Mouse (Mus musculus): ENCODE data around the gene Prtg.

Prtg gene

DNA sequence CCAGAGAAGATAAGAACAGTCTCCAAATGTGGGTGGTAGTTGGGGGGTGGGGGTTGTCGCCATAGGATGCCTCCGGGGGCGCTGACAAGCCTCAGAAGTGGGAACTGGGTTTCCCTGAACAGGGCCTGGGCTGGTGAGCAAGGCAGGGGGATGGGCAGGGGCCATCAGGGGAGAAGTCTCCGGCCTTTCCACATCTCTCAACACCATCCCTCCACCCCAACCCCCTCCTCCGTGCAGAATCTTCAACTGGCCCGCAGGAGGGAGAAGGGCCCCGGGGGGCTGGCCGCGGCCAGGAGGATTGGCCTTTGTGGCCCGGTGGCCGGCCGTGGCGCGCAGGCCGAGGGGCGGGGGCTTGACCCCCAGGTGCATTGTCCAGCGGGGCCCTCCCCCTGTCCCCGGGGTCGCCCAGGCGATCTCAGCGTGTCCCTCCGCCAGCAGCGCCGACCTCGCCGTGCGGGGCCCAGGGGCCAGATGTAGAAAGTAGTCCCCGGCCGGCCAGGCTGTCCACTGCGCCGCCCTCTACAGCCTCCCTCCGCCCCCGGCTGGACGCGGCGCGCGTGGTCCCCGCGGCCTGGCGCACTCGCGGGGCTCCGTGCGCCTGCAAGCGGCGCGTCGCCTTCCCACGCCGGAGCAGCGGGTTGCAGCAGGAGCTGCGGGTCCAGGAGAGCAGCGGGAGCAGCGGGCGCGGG is at the start of gene Prtg:
Gene Prtg (plus strand): TSS at position 144 of the 689 bp plus-strand sequence.
- DNase-seq (ENCODE audit: low spot score), result peak; percentile 77

DNA sequence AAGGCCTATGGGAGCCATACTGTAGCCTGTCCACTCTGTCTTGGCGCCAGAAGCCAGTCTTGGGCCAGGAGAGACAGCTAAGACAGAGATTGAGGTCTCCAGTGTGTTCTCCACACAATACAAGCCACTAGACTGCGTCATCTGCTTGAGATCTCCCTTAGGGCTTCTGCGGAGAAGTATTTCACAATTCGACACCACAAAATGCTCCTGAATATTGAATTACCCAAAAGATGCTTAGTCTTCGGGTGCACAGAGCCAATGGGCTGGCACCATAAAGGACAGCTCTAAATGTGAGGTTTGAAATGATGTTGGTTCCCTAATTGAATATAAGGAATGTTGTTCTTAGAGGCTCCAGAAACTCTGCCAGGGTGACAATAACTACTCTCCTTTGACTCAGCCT is 49.5 kb upstream of the Prtg start:
- DNase-seq (ENCODE audit: low spot score), result no peak

DNA sequence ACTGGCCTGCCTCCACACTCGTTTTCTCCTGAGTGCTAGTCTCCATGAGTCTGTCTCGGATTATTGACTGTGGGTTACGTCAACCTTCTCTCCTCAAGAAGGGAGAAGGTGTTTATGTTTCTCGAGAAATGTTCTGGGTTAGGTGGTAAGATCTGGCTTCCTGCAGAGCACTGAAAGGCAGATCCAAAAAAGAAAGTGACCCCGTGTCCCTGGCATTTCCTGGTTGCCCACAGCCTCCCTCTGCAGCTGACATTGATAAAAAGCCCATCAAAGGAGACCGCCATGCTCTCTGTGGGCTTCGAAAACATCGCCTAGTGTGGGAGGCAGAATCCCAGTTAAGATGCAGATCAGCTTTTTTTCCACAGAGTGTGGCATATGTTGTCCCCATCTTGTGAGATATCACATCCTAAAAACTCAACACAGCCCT is 48.0 kb upstream of the Prtg start:
- no peak for DNase-seq (ENCODE audit: low spot score)

DNA sequence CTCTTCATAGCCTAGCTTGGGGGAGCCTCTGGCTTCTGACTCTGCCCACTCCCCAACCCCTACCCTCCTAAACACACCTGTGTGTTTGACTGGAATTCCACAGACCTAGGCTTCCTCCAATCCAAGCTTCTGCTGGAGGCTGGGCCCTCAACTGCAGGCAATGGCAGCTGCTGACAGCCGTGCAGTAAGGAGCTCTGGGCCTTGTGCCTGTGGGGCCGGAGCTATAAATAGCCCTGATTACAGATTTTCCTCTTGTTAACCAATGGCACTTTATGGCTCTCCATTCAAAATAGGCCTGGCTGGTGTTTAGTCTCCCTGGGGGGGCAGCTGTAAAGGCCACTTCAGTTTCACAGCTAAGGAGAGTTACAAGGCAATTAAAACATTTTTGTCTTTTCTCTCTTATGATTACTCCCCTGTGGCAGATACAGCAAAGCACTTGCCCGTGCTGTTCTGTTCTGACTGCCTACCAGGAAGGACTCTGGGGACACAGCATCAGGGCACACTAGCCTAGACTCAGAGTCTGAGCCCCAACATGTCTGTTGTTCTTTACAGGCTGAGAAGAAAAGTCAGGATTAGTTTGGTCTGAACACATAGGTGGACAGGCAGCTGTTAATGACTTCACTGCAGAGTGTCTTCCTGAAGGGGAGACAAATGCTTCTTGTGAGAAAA is 43.5 kb upstream of the Prtg start:
- peak; percentile 39 for DNase-seq (ENCODE audit: low spot score)

DNA sequence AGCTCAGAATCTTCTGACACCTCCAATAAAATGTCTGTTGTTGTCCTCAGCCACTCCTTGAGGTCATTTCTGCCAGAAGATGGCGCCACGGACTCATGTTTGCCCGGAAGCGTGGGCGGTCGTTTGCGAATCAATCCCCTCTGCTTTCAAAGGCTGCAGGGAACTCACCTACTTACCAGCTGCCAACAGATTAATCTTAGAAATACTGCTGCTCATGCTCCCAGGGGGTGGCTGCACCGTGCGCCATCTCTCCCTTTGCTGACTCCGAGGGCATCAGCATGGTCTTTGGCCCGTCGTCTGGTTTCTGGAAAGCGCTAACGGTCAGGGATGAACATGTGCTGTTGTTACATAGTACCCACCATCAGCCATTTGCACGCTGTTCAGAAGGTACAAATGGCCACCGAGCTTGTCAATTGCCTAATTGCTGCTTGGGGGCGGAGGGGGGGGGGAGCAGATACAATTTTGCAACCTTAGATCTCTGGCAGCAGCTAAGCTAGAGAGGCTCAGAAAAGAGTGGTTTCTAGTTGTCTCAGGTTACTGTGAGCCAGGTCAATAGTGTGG is 39.8 kb upstream of the Prtg start:
- DNase-seq (ENCODE audit: low spot score), result peak; percentile 95

DNA sequence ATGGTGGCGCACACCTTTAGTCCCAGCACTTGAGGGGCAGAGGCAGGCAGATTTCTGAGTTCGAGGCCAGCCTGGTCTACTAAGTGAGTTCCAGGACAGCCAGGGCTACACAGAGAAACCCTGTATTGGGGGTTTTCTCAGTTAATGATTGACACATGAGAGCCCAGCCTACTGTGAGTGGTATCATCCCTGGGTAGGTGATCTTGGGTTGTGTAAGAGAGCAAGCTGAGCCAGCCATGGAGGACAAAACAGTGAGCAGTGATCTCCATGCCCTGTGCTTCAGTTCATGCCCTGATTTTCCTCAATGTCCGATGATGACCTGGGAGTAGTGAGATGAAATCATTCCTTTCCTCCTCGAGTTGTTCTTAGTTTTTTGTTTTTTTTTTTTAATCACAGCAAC is 31.7 kb upstream of the Prtg start:
- DNase-seq (ENCODE audit: low spot score), result no peak

DNA sequence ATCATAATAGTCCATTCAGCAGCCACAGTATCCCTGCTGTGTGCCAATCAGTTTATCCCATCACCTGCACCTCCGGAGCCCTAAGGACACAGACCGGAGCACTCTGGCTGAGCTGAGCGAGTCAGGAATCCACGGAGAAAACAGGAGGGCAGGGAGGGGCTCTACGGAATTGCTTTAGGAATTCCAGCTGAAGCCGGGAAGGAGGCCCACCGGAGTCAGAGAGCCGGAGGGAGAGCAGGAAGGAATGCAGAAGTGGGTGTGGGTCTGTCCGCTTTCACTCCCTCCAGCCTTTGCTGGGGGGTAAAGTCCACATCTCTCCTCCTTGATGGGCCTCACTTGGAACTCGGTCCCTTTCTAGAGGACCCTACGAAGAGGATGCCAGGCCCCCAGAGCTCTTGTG is 27.7 kb upstream of the Prtg start:
- DNase-seq (ENCODE audit: low spot score), result no peak

DNA sequence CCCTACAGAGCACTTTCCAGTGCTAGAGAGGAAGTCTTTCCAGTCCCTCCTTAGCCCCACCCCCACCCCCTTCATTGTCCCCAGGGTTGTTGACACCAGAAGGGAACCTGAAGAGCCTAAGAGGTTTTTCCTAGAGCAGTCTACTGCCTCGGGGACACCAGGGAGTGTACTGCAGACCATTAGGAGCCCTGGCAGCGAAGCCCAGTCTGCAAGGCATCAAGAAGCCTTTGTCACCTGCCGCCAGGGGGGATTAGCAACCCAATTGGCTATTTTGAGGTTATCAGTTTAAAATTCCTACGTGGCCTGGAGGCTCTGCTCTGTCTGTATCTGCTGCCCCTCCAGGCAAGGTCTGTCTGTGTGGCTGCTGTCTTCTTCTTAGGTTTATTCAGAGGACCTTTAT is 26.9 kb upstream of the Prtg start:
- DNase-seq (ENCODE audit: low spot score), result peak; percentile 49

DNA sequence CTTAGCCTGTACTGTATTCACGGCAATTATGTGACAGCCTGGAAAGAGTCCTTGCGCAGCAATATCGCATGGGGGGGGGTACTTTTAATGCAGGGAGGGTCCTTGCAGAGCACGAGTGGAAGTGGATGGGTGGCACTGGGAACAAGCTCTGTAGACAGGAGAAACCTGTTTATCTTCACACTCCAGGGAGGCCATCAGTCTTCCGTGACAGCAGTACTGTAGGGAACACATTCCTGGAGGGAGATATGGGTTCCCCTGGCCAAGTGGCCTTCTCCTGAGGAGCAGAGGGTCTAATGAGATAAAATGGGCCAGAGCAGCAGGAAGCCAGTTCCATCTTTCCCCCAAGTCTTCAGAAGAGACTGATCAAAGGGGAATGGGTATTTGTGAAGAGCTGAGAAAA is 26.0 kb upstream of the Prtg start:
- DNase-seq (ENCODE audit: low spot score), result no peak

DNA sequence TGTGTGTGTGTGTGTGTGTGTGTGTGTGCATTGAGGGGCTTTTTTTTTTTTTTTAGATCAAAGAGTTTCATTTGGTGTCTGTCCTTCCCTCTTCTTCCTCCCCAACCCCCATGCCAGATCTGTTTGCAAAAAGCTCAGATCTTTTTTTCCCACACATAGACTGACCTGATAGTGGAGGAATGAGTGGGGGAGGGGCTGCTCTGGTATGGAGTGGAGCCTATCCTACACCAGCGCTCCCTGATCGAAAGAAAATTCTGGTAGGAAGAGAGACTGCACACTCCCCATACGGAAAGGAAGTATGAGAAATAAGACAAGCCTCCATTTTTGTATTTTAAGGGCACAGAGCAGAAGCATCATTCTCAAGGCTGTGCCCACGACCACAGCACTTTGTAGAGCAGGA is 25.2 kb upstream of the Prtg start:
- DNase-seq (ENCODE audit: low spot score), result no peak

DNA sequence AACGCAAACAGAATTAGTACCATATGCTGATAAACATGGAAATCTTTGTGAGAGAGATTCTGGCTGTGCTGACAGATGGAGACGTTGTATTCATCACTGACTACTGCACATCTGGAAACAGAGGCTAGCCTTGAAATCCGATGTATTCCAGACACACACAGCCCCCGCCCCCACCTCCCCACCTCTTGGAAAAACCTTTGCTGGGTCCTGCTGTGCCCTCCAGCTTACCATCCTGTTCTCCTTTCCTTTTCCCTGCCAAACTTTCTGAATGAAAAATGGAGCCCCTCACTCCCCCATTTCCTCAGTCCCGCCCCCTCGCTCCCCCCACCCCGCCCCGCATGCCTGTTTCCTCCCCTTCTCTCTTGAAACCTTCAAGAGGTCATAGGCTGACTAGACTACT is 24.6 kb upstream of the Prtg start:
- DNase-seq (ENCODE audit: low spot score), result no peak

DNA sequence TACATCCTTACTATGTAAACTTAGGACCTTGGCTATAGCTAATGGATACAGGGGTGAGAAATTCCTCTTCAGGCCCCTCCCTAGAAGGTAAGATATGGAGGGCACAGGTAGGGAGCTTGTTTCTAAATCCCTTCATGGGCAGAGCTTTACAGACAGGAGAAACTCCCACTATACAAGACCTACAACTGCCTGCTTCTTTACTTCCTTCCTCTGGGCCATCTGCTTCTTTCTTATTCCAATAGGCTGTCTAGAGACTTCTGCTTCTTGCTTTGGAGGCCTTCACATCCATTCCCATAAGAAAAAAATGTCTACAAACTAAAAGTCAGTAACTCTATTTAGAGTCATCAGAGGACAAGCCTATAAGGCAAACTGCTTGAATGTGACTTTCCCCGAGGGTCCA is 18.9 kb upstream of the Prtg start:
- no peak for DNase-seq (ENCODE audit: low spot score)

DNA sequence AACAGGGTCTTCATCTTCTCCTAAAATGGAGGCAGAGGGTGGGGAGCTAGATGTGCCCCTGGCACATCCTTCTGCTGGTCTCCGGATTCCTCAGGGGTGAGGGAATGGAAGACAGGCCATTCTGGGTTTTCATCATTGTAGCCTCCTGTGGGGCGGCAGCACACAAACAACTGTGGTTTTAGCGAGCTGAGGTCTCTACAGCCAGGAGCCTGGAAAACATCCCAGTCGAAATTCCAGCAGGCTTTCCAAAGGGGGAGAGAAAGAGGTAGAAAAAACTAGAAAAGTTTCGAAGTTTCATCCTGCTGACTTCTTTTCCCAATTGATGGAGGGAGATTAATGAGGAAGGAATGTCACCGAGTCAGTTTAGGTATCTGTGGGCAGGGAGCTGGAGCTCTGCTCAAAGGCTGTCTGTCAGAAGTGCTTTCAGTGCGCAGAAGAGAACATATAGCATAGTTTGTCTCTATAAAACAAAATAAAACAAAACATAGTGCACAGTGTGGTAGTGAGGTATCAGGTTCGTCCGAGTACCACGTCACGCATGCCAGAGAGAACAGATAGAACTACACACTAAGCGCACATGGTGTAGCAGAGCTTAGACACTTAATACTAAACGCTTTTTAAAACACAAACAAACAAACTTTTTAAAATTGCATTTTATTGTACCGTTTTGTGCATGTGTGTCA is 16.0 kb upstream of the Prtg start:
- DNase-seq (ENCODE audit: low spot score), result no peak

DNA sequence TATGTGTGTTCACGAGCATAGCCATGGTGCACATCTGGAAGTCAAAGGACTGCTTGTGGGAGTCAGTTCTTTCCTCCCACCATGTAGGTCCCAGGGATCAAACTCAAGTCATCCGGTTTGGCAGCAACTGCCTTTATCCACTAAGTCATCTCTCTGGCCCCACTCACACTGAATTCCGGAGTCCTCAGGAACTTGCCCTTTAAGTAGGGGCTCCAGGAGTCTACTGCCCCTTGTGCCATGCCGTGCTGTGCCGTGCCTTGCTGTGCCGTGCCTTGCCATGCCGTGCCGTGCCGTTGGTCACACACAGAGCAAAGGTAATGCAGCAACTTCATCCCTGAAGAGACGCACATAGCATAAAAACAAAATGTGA is 15.5 kb upstream of the Prtg start:
- no peak for DNase-seq (ENCODE audit: low spot score)

DNA sequence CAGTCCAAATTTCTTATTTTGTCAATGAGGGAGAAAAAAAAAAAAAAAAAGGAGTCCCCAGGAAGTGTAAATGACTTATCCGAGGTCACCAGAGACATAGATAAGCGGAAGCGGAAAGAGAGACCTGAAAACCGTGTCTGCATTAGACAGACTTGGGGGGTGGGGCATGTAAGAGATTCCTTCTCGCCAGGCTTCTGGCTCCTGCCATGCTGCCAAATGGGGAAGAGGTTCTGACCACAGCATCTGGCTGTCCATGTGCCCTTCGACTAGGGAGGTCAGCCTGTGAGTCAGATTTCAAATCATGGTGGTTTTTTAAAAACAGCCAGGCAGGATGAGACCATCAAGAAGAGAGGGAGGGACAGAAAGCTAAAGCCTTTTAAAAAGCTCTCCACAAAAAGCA is 15.0 kb upstream of the Prtg start:
- DNase-seq (ENCODE audit: low spot score), result no peak

DNA sequence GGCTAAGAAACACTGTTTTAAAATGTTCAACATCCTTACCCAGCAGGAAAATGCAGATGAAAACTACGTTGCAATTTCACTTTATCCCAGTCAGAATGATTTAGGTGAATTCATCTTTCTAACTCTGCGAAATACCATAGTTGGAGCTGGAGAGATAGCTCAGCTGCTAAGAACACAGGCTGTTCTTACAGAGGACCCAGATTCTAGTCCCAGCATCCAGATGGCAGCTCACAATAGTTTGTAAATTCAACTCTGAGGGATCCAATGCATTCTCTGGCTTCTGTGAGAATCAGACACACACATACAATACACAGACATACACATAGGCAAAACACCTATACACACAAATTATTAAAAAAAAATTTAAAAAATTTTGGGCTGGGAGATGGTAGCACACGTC is 11.4 kb upstream of the Prtg start:
- no peak for DNase-seq (ENCODE audit: low spot score)

DNA sequence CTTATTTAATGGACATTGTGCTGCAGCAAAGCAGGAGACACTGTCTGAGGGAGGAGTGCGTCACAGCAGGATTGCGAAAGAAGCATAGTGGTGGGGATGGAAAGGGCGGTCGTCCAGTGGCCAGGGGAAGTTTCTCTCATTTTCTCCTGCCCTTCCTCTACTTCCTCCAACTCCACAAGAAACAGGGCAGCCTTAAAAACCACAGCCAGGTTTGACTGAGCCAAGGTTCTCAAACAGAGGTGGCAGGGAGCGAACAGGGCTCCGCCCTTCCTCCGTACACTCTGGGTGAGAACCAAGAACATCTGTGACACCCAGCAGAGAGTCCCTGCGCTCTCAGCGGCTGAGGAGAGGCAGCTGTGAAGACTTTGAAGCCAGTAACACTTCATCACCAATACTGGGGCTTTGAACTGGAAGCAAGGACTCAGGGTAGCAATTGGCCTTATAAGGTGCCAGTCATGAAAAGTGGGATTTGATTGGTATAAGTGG is 9.5 kb upstream of the Prtg start:
- DNase-seq (ENCODE audit: low spot score), result no peak

DNA sequence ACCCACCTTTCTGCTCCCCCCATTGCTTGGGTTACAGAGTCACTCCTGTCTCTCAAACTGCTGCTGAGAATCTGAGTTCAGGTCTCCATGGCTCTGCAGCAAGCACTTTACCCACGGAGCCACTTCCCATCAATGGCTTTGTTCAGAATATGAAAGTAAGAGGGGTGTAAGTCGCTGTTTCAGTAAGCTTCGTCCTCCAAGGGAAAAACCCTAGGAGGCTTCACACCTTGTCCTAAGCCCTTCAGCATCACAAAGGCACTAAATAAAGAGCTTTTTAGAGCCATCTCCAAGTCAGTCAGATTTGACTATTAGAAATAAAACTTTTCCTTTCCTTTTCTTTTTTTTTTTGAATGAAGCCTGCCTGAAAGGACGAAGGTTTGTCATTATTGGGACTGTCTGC is 3.4 kb upstream of the Prtg start:
- no peak for DNase-seq (ENCODE audit: low spot score)

DNA sequence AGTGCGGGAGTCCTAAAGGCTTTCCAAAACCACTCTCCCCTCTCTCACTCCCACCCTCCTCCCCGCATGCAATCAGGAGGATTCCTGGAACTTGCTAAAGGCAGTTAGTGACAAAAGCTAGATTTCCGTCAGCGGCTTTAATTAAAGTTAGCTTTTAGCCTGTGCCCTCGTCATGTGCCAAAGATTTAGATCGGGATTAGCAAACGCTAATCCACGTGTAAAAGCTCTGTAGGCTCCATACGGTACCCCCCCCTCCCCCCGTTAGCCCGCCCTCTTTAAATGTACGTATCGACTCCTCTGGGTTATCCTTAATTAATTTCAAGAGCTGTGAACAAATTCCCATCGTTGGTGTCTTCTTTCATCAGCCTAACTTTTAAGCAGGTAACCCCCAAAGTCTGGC is 528 bp upstream of the Prtg start:
- DNase-seq (ENCODE audit: low spot score), result peak; percentile 53

DNA sequence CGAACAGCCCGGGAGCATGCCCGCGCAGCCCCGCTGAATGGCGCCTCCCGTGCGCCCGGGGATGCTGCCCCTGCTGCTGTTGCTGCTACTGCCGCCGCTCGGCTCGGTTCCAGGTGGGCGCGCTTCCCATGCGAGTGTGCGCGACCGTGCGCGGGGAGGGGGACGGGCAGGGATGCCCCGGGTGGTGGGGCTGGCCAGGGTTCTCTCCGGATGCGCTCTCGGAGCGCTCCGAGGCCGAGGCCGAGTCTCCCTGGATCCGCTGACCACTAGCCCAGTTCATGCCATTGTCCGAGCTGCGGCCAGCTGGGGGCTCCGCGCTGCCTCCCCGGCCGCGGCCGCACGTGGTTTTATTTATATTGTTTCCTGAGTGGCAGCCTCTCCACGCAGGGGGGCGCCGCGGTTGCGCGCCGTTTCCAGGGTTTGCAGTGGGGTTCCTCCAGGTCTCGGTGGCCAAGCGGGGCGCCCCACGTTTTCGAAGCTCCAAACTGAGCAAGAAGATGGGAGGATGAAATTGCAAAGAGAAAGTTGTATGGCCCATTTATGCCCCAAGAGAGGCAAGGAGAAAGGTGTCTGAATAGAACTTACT is 839 bp downstream of the Prtg start:
- DNase-seq (ENCODE audit: low spot score), result peak; percentile 72

DNA sequence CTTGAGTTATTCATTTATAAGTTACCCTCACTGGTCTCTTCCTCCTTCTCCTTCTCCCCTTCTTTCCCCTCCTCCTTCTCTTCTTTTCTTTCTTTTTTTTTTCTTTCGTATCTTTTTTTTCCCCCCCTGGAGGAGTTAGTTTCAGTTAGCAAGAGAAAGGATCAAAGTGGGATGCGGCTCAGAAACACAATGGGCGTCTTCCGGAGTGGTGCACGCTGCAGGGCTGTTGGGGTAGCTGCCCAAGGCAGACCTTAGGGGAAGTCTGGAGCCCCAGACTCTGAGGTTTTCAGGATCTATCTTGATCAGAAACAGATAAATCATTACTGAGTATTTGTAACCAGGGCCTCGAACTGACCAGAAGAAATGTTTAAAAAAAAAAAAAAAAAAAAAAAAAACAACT is 1.5 kb downstream of the Prtg start:
- no peak for DNase-seq (ENCODE audit: low spot score)

DNA sequence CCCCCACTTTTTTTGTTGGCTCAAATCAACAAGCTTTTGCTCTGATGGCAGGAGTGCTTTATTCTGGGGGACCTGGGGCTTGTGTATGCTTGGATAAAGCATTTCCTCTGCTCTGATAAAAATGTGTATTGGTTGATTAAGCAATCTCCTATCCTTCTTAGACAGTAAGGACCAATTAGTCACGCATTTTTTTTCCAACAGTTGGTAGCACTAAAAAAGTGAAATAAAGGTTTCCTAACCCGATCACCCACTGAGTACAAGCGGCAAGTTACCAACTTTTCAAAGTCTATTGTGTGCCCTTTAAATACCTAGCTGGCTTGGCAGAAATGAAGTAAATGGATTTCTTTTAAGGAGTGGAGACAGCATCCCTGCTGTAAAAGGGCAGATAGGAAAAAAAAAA is 1.9 kb downstream of the Prtg start:
- DNase-seq (ENCODE audit: low spot score), result no peak

DNA sequence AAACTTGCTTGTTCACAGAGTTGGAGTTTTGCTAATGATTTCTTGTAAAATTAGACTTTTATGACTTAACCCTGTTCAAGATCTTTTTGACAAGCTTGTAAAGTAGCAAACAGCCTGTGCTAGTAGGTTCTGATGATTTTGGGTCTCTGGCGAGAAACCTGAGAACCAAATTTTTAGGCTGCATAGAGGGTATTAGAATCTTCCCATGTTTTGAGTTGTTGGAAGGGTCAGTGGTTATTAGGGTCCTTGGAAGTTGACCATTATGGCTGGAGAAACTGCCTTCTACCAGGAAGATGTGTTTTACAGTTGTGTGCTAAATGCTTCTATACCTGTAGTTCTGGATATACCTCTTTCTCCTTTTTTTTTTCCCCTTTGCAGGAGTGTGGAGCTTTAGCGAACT is 2.4 kb downstream of the Prtg start:
- no peak for DNase-seq (ENCODE audit: low spot score)
